Mouse (Mus musculus) cerebellum, adult 2 months (tissue): Measurements from ENCODE around the gene Slc17a6.

Source experiments
- CTCF ChIP-seq: fragments of 200-500 bp; IDR thresholded peaks from 2 replicates; pipeline ENCODE4 v1.5.1; 2011; ENCODE audit warnings: low read depth, mild to moderate bottlenecking, control low read depth, low read length, moderate library complexity, borderline replicate concordance; ENCODE audit not compliant: insufficient read depth
- POLR2A ChIP-seq: fragments of 200-500 bp; IDR thresholded peaks from 2 replicates; pipeline ENCODE4 v1.6.1; 2011; ENCODE audit warnings: low read length, control low read depth, borderline replicate concordance; ENCODE audit not compliant: insufficient read depth

- TF ChIP-seq POLR2A: no peak
- TF ChIP-seq CTCF: peak; percentile 28; the same call in 1 of the 2 replicates
These were observed 3.9 kb upstream of the Slc17a6 start for GRCm38 (mm10) chr7:51617941-51618340.
